Mouse (Mus musculus): ENCODE data around the gene Tmem191c. TPM values are rescaled to one million over a fixed set of nuclear protein-coding genes. Genes with fewer than 3 reads are reported as not detected.

Tmem191c gene
- total RNA-seq, 2 experiments from 2014 or later, result 8.6 to 9.3 TPM

- no peak for DNase-seq
Measured at GRCm38 (mm10) chr16:17266113-17266512, 9.8 kb upstream of the Tmem191c start.

GRCm38 (mm10) chr16:17267937-17268336 is 7.9 kb upstream of the Tmem191c start:
- DNase-seq, result no peak

- DNase-seq, result no peak
Measured at GRCm38 (mm10) chr16:17269872-17270271, 6.0 kb upstream of the Tmem191c start.

- DNase-seq, result peak; percentile 46 to 58
Measured at GRCm38 (mm10) chr16:17271124-17271523, 4.8 kb upstream of the Tmem191c start.

GRCm38 (mm10) chr16:17271856-17272255 is 4.0 kb upstream of the Tmem191c start:
- no peak for DNase-seq

GRCm38 (mm10) chr16:17276164-17277151 is 581 bp downstream of the Tmem191c start:
- peak; percentile 96 to 97 for DNase-seq

GRCm38 (mm10) chr16:17277342-17278211 is 1.7 kb downstream of the Tmem191c start:
- peak; percentile 49 to 61 for DNase-seq

- peak; percentile 49 to 54 for DNase-seq
Measured at GRCm38 (mm10) chr16:17280471-17280870, 4.6 kb downstream of the Tmem191c start.

GRCm38 (mm10) chr16:17283151-17283550 is 7.3 kb downstream of the Tmem191c start:
- DNase-seq, result no peak

GRCm38 (mm10) chr16:17287103-17287502 is 11.2 kb downstream of the Tmem191c start:
- DNase-seq, result no peak

GRCm38 (mm10) chr16:17291016-17291415 is 15.1 kb downstream of the Tmem191c start:
- peak; percentile 13 to 58 for DNase-seq

- peak; percentile 74 to 83 for DNase-seq
Measured at GRCm38 (mm10) chr16:17292751-17293150, 16.9 kb downstream of the Tmem191c start.

GRCm38 (mm10) chr16:17300818-17301217 is 24.9 kb downstream of the Tmem191c start:
- no peak for DNase-seq

- DNase-seq, result peak; percentile 21 to 30
Measured at GRCm38 (mm10) chr16:17303521-17304245, 27.8 kb downstream of the Tmem191c start.

GRCm38 (mm10) chr16:17307461-17307860 is 31.6 kb downstream of the Tmem191c start:
- no peak for DNase-seq

- no peak for DNase-seq
Measured at GRCm38 (mm10) chr16:17309036-17309435, 33.2 kb downstream of the Tmem191c start.

- no peak for DNase-seq
Measured at GRCm38 (mm10) chr16:17312531-17312930, 36.7 kb downstream of the Tmem191c start.

GRCm38 (mm10) chr16:17316554-17316953 is 40.7 kb downstream of the Tmem191c start:
- peak; percentile 31 to 41 for DNase-seq

GRCm38 (mm10) chr16:17321481-17321880 is 45.6 kb downstream of the Tmem191c start:
- no peak for DNase-seq

- DNase-seq, result no peak
Measured at GRCm38 (mm10) chr16:17324745-17325144, 48.9 kb downstream of the Tmem191c start.

- no peak for DNase-seq
Measured at GRCm38 (mm10) chr16:17326064-17326463, 50.2 kb downstream of the Tmem191c start.
